Mouse (Mus musculus) neural tube, embryonic 11.5 days (tissue): ENCODE measurements around the gene Tmem80. TPM values are rescaled to one million over a fixed set of nuclear protein-coding genes. Genes with fewer than 3 reads are reported as not detected.

Experiments
- ATAC-seq: fragments of 200-750 bp; cut with Nextera tagmentation; 2 replicates; pipeline ENCODE4 v1.8.0; 2017; ENCODE audit warnings: moderate number of reproducible peaks, mild to moderate bottlenecking, moderate TSS enrichment, moderate library complexity; ENCODE audit not compliant: insufficient read depth, low FRiP score, low TSS enrichment
- DNase-seq: peaks from one replicate; pipeline ENCODE4 v3.0.0-alpha.2; 2015; ENCODE audit warnings: low spot score
- H3K27ac ChIP-seq: fragments of 300-500 bp; sonication (generic); 2 replicates; pipeline ENCODE4 v1.5.1; 2014; ENCODE audit warnings: low read depth, mild to moderate bottlenecking, low read length
- H3K27me3 ChIP-seq: fragments of 300-500 bp; sonication (generic); 2 replicates; pipeline ENCODE4 v1.6.1; 2014; ENCODE audit warnings: mild to moderate bottlenecking, low read length, mixed read lengths; ENCODE audit not compliant: control insufficient read depth, insufficient read depth
- H3K36me3 ChIP-seq: fragments of 300-500 bp; sonication (generic); 2 replicates; pipeline ENCODE4 v1.6.1; 2014; ENCODE audit warnings: mild to moderate bottlenecking, low read length, moderate library complexity, mixed read lengths; ENCODE audit not compliant: control insufficient read depth, insufficient read depth
- H3K4me1 ChIP-seq: fragments of 300-500 bp; sonication (generic); 2 replicates; pipeline ENCODE4 v1.6.1; 2014; ENCODE audit warnings: low read length, mixed read lengths; ENCODE audit not compliant: control insufficient read depth, insufficient read depth
- H3K4me2 ChIP-seq: fragments of 300-500 bp; sonication (generic); 2 replicates; pipeline ENCODE4 v1.6.1; 2014; ENCODE audit warnings: low read depth, mild to moderate bottlenecking, moderate library complexity
- H3K4me3 ChIP-seq: fragments of 300-500 bp; sonication (generic); 2 replicates; pipeline ENCODE4 v1.5.1; 2014; ENCODE audit warnings: low read depth, low read length
- H3K9ac ChIP-seq: fragments of 300-500 bp; sonication (generic); 2 replicates; pipeline ENCODE4 v1.6.1; 2014; ENCODE audit warnings: mild to moderate bottlenecking, low read length
- H3K9me3 ChIP-seq: fragments of 300-500 bp; sonication (generic); 2 replicates; pipeline ENCODE4 v1.6.1; 2016; ENCODE audit warnings: low read length; ENCODE audit not compliant: control insufficient read depth
- WGBS: fragments of 180-500 bp; shearing (Covaris S2); extraction: QIAGEN DNeasy Blood & Tissue Kit; methylation state at CpG from one replicate; pipeline ENCODE4 v1.1.7; 2014; 5-methylcytosine and 5-hydroxymethylcytosine counted together
- polyA plus RNA-seq: library from polyadenylated mRNA; unstranded; fragments of >200 nt; fragmentation: Nextera tagmentation; extraction: Ambion mirVana; gene quantifications from 2 replicates; pipeline ENCODE4 v1.2.1, GENCODE M21; 2014

Gene Tmem80
- polyA plus RNA-seq, 1 experiment from 2014 or later = 32.6 TPM

GRCm38 (mm10) chr7:141341689-141342226, 14.2 kb downstream of the Tmem80 start:
- no peak overlapping the region for H3K9ac ChIP-seq
- no peaks in the 10 kb centered on the region for H3K36me3 ChIP-seq
- no peaks in the 10 kb centered on the region for H3K9me3 ChIP-seq
- H3K4me3 ChIP-seq = no peak overlapping the region
- DNase-seq = no peak
- ATAC-seq = no peak
- 79% methylated on average over 10 of the region's 10 CpGs for WGBS
- H3K4me2 ChIP-seq = no peak overlapping the region
- H3K27me3 ChIP-seq = 0 out of 2 replicates have a peak, but pooled peaks cover 3% of the 10 kb centered on the region
- no peak overlapping the region for H3K27ac ChIP-seq
- H3K4me1 ChIP-seq = peaks cover 5% of the 10 kb centered on the region

DNA sequence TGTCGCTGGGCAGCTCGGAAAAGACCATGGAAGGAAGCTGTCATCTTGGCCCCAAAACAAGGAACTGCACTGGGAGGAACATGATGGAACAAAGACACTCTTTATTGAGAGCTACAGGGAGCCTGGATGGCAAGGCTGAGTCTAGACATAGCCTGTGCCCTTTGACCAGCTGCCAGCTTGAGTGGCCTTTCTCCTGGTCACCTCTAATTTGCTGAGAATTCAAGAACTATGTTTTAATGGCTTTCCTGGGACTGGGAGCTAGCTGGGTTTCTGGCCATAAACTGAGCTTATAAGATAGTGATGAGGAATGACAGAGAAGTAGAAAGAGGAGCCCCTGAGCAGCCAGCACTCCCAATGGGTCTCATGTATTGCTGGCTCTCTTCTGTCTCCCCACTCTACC, 15.7 kb downstream of the Tmem80 start:
- H3K4me2 ChIP-seq = no peak overlapping the region
- no peak overlapping the region for H3K27ac ChIP-seq
- H3K9ac ChIP-seq = no peak overlapping the region
- ATAC-seq (no peak), DNase-seq (no peak)
- no peaks in the 10 kb centered on the region for H3K9me3 ChIP-seq
- 0 out of 2 replicates have a peak, but pooled peaks cover 3% of the 10 kb centered on the region for H3K27me3 ChIP-seq
- H3K36me3 ChIP-seq = no peaks in the 10 kb centered on the region
- H3K4me1 ChIP-seq = peaks cover 5% of the 10 kb centered on the region
- WGBS = 67% methylated on average over 2 of the region's 2 CpGs
- no peak overlapping the region for H3K4me3 ChIP-seq

DNA sequence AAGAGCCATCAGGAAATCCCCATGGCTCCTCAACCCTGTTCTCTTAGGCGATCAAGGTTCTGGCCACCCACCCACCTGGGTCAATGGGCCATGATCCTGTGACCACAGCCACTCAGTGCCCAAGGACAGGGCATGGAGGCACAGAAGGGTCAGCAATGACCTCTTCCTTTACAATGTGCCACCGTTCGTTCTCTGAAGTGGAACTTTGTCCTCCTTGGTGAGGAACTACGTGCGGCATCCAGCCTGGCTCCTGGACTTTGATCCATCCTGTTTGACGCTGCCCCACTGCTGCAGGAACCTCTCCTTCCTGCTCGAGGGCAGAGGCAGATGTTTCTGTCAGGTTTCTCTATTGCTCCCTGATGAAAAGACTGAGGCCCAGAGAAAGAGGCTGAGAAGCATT, 16.2 kb downstream of the Tmem80 start:
- ATAC-seq (no peak), DNase-seq (no peak)
- no peak overlapping the region for H3K4me3 ChIP-seq
- H3K4me2 ChIP-seq = no peak overlapping the region
- no peak overlapping the region for H3K27ac ChIP-seq
- WGBS = 76% methylated on average over 7 of the region's 7 CpGs
- H3K27me3 ChIP-seq = 0 out of 2 replicates have a peak, but pooled peaks cover 3% of the 10 kb centered on the region
- H3K9me3 ChIP-seq = no peaks in the 10 kb centered on the region
- no peaks in the 10 kb centered on the region for H3K36me3 ChIP-seq
- H3K9ac ChIP-seq = no peak overlapping the region
- peaks cover 2% of the 10 kb centered on the region for H3K4me1 ChIP-seq

DNA sequence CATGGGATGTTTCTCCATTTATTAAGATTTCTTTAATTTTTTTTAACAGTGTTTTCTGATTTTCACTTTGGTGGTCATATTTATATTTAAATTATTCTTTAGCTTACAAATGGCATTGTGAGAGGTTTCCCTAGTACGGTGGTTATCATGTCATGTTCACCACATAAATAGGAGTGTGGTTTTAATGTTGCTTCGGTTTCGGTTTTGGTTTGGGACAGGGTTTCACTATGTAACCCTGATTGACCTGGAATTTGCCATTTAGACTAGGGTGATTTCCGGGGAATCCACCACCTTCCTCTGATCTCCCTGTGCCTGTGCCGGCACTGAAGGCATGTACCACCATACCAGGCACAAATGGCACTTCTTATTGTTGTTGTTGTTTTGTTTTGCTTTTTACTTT, 17.2 kb downstream of the Tmem80 start:
- no peak overlapping the region for H3K27ac ChIP-seq
- no peaks in the 10 kb centered on the region for H3K4me1 ChIP-seq
- no peak for ATAC-seq
- WGBS = 88% methylated on average over 5 of the region's 5 CpGs
- H3K4me2 ChIP-seq = no peak overlapping the region
- H3K27me3 ChIP-seq = no peaks in the 10 kb centered on the region
- H3K36me3 ChIP-seq = no peaks in the 10 kb centered on the region
- H3K4me3 ChIP-seq = no peak overlapping the region
- no peak overlapping the region for H3K9ac ChIP-seq
- no peak for DNase-seq
- no peaks in the 10 kb centered on the region for H3K9me3 ChIP-seq

GRCm38 (mm10) chr7:141351061-141351460, 23.5 kb downstream of the Tmem80 start:
- Histone ChIP-seq H3K27me3 (no peaks in the 10 kb centered on the region), H3K4me3 (no peak overlapping the region), H3K27ac (no peak overlapping the region), H3K4me2 (no peak overlapping the region), H3K9me3 (no peaks in the 10 kb centered on the region), H3K36me3 (no peaks in the 10 kb centered on the region), H3K4me1 (no peaks in the 10 kb centered on the region), H3K9ac (no peak overlapping the region)
- WGBS = 81% methylated on average over 6 of the region's 6 CpGs
- no peak for ATAC-seq
- no peak for DNase-seq

- no peaks in the 10 kb centered on the region for H3K36me3 ChIP-seq
- no peak for ATAC-seq
- H3K27ac ChIP-seq = no peak overlapping the region
- no peaks in the 10 kb centered on the region for H3K4me1 ChIP-seq
- no peak overlapping the region for H3K9ac ChIP-seq
- 80% methylated on average over 8 of the region's 8 CpGs for WGBS
- H3K4me3 ChIP-seq = no peak overlapping the region
- H3K9me3 ChIP-seq = no peaks in the 10 kb centered on the region
- no peak for DNase-seq
- no peak overlapping the region for H3K4me2 ChIP-seq
- H3K27me3 ChIP-seq = no peaks in the 10 kb centered on the region
Observed at GRCm38 (mm10) chr7:141355051-141355450, 27.5 kb downstream of the Tmem80 start.

DNA sequence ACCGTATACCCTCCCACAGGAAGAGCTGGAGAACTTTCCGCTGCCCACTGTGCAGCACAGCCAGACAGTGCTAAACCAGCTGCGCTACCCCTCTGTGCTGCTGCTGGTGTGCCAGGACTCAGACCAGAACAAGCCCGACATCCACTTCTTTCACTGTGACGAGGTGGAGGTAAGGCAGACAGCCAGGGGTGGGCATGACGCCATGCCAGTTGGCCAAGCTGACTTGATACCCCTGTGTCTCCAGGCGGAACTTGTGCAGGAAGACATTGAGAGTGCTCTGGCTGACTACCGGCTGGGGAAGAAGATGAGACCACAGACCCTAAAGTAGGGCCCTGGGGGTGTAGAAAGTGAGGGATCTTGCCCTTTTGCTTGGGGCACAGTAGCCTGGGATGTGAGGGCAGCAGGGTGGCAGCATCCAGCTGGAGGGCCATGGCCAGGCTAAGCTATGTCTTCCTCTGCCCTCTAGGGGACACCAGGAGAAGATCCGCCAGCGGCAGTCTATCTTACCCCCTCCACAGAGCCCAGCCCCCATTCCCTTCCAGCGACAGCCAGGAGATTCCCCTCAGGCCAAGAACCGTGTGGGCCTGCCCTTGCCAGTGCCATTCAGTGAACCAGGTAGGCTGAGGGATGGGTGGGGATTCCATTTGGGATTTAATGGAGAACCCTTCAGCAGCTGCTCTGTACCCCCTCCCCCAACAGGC, 28.2 kb downstream of the Tmem80 start:
- no peak overlapping the region for H3K4me3 ChIP-seq
- no peaks in the 10 kb centered on the region for H3K4me1 ChIP-seq
- H3K4me2 ChIP-seq = no peak overlapping the region
- H3K9me3 ChIP-seq = no peaks in the 10 kb centered on the region
- no peak overlapping the region for H3K9ac ChIP-seq
- WGBS = 61% methylated on average over 12 of the region's 12 CpGs
- H3K27ac ChIP-seq = no peak overlapping the region
- H3K27me3 ChIP-seq = no peaks in the 10 kb centered on the region
- no peak for ATAC-seq
- peak; percentile 26 for DNase-seq
- no peaks in the 10 kb centered on the region for H3K36me3 ChIP-seq

GRCm38 (mm10) chr7:141356971-141357370, 29.4 kb downstream of the Tmem80 start:
- H3K9me3 ChIP-seq = no peaks in the 10 kb centered on the region
- no peak overlapping the region for H3K27ac ChIP-seq
- no peaks in the 10 kb centered on the region for H3K36me3 ChIP-seq
- H3K27me3 ChIP-seq = peaks cover 9% of the 10 kb centered on the region; the same call in 1 of the 2 replicates
- H3K9ac ChIP-seq = no peak overlapping the region
- WGBS = 76% methylated on average over 14 of the region's 14 CpGs
- no peaks in the 10 kb centered on the region for H3K4me1 ChIP-seq
- H3K4me3 ChIP-seq = no peak overlapping the region
- H3K4me2 ChIP-seq = no peak overlapping the region
- ATAC-seq = no peak
- DNase-seq = no peak

DNA sequence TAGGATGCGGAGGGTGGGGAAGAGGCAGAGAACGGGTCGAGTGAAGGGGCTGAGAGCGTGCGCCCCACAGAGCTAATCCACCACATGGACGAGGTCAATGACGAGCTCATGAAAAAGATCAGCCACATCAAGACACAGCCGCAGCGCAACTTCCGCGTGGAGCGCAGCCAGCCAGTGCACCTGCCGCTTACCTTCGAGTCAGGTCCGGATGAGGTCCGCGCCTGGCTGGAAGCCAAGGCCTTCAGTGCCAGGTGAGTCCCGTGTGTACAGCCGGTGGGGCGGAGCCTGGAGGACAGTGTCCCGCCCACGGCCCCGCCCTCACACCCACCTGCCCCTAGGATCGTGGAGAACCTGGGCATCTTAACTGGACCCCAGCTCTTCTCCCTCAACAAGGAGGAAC, 34.0 kb downstream of the Tmem80 start:
- 16% methylated on average over 24 of the region's 24 CpGs for WGBS
- H3K36me3 ChIP-seq = no peaks in the 10 kb centered on the region
- ATAC-seq (no peak), DNase-seq (no peak)
- H3K4me3 ChIP-seq = no peak overlapping the region
- H3K9me3 ChIP-seq = no peaks in the 10 kb centered on the region
- H3K4me2 ChIP-seq = no peak overlapping the region
- H3K27me3 ChIP-seq = peaks cover 9% of the 10 kb centered on the region; the same call in 1 of the 2 replicates
- no peaks in the 10 kb centered on the region for H3K4me1 ChIP-seq
- no peak overlapping the region for H3K9ac ChIP-seq
- no peak overlapping the region for H3K27ac ChIP-seq
